Mouse (Mus musculus) intestine, embryonic 15.5 days (tissue): Measurements from ENCODE around the gene Anks6. TPM values are rescaled to one million over a fixed set of nuclear protein-coding genes. Genes with fewer than 3 reads are reported as not detected.

Experiments
- ATAC-seq: fragments of 200-750 bp; cut with Nextera tagmentation; 2 replicates; pipeline ENCODE4 v1.8.0; 2017; ENCODE audit warnings: moderate TSS enrichment, moderate library complexity
- H3K27ac ChIP-seq: fragments of 300-500 bp; sonication (generic); 2 replicates; pipeline ENCODE4 v1.5.1; 2015; ENCODE audit warnings: mild to moderate bottlenecking, inconsistent platforms
- H3K27me3 ChIP-seq: fragments of 300-500 bp; sonication (generic); replicated peaks from 2 replicates; pipeline ENCODE4 v1.6.1; 2015; ENCODE audit warnings: inconsistent platforms
- H3K36me3 ChIP-seq: fragments of 300-500 bp; sonication (generic); 2 replicates; pipeline ENCODE4 v1.6.1; 2015; ENCODE audit warnings: inconsistent platforms
- H3K4me1 ChIP-seq: fragments of 300-500 bp; sonication (generic); replicated peaks from 2 replicates; pipeline ENCODE4 v1.6.1; 2015; ENCODE audit warnings: inconsistent platforms
- H3K4me2 ChIP-seq: fragments of 300-500 bp; sonication (generic); replicated peaks from 2 replicates; pipeline ENCODE4 v1.6.1; 2015; ENCODE audit warnings: mild to moderate bottlenecking, inconsistent platforms
- H3K4me3 ChIP-seq: fragments of 300-500 bp; sonication (generic); replicated peaks from 2 replicates; pipeline ENCODE4 v1.5.1; 2015; ENCODE audit warnings: inconsistent platforms
- H3K9ac ChIP-seq: fragments of 300-500 bp; sonication (generic); 2 replicates; pipeline ENCODE4 v1.6.1; 2015; ENCODE audit warnings: inconsistent platforms
- H3K9me3 ChIP-seq: fragments of 300-500 bp; sonication (generic); 2 replicates; pipeline ENCODE4 v1.6.1; 2016; ENCODE audit warnings: inconsistent platforms
- WGBS: fragments of 180-500 bp; shearing (Covaris S2); methylation state at CpG from one replicate; pipeline ENCODE4 v1.1.7; 2015; 5-methylcytosine and 5-hydroxymethylcytosine counted together
- polyA plus RNA-seq: library from polyadenylated mRNA; unstranded; fragments of >200 nt; fragmentation: Nextera tagmentation; extraction: Ambion mirVana; gene quantifications from 2 replicates; pipeline ENCODE4 v1.2.1, GENCODE M21; 2015

Gene Anks6
- polyA plus RNA-seq, 1 experiment from 2014 or later: 2.9 TPM

DNA sequence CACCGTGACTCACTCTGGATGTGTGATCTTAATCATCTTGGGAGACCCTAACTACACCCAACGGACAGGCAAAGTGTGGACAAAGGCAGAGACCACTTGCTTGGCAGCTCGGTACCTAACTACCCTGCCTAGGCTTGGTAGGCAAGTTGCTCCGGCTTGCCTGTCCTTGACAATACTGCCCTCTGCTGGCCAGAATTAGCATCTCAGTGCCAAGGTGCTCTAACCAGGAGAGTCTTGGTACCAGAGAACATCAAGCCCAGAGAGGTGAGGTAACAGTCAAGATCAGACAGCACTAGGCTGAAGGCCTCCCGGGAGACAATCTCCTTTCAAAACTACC, 19.9 kb downstream of the Anks6 start:
- 11% methylated on average over 5 of the region's 5 CpGs for WGBS
- no peaks in the 10 kb centered on the region for H3K36me3 ChIP-seq
- H3K9ac ChIP-seq: no peak overlapping the region
- H3K27ac ChIP-seq: no peak overlapping the region
- no peak overlapping the region for H3K4me3 ChIP-seq
- H3K4me2 ChIP-seq: no peak overlapping the region
- no peaks in the 10 kb centered on the region for H3K27me3 ChIP-seq
- no peaks in the 10 kb centered on the region for H3K9me3 ChIP-seq
- ATAC-seq: no peak
- no peaks in the 10 kb centered on the region for H3K4me1 ChIP-seq

DNA sequence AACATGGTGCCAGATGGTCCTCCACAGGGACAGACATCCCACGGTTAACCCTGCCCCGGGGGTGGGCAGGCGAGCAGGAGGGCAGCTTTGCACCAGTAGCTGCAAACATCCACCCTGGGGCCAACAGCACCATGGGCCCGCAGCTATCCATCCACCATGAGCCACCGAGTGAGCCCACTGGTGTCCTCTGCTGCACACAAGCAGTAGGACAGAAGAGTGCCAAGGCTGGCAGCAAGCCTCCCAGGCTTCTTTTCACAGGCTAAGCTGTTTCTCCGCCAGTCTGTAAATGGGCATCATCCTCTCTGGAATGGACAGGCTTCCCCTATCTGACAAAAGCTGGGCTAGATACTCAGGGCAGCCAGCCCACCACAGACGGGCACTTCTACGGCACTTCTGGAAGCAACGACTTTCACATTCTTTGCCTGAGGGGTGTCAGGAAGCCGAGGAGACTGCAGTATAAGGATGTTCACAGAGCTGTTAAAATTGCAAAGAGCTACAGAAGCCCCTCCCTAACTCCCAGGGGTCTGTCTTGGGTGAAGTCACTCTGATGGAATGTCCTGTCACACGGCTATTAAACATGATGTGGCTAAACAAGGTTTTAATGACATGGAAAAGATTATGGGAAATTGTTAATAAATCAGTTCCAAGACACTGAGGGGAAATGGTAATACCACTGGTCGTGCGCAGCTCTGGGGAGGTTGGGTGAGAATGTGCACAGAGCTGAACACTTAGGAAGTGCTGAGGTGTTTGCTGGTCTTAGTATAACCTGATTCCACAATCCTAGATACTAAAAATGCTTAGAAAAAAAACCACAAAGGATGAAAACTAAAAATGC, 20.5 kb downstream of the Anks6 start:
- Histone ChIP-seq H3K4me2 (no peak overlapping the region), H3K9ac (no peak overlapping the region), H3K36me3 (no peaks in the 10 kb centered on the region), H3K27ac (no peak overlapping the region), H3K4me3 (no peak overlapping the region), H3K27me3 (no peaks in the 10 kb centered on the region), H3K9me3 (no peaks in the 10 kb centered on the region), H3K4me1 (no peaks in the 10 kb centered on the region)
- no peak for ATAC-seq
- WGBS: 65% methylated on average over 13 of the region's 13 CpGs

DNA sequence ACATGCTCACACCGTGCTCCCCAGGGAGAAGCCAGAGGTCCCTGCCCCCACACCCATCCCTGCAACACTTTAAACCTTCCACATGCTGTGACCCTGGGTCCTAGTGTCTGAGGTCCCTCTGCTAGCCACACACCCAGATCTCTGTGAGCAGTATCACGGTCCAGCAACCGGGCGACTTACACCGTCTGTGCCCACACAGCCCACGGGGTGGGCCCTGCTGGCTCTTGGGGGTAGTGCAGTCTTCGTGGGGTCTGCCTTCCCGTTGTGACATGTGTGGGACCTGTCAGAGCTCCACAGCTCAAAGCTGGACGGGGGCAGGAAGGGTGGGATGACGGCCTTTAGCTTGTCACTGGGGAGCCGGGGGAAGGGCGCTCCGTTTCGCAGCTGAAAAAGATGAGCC, 21.7 kb downstream of the Anks6 start:
- no peak for ATAC-seq
- H3K4me2 ChIP-seq: no peak overlapping the region
- no peaks in the 10 kb centered on the region for H3K27me3 ChIP-seq
- WGBS: 81% methylated on average over 14 of the region's 14 CpGs
- H3K4me3 ChIP-seq: no peak overlapping the region
- no peak overlapping the region for H3K27ac ChIP-seq
- H3K36me3 ChIP-seq: no peaks in the 10 kb centered on the region
- no peaks in the 10 kb centered on the region for H3K4me1 ChIP-seq
- H3K9ac ChIP-seq: no peak overlapping the region
- H3K9me3 ChIP-seq: no peaks in the 10 kb centered on the region

DNA sequence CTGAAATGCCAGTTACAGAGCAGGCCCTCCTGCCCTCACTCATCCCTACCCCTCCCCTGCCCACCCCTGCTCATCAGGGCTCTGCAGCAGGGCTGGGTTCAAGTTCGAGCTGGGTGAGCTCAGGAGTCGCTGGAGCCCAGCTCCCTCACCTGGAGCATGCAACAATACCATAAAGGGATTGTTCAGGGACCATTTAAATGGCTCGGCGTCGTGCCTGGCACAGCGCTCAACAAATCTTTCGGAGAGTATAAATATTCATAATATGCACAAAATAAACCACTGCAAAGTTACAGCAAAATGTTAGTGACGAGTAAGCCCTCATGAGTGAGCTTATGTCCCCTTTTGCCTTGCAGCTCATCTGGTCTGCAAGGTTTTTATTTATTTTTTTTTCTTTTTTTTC, 25.1 kb downstream of the Anks6 start:
- Histone ChIP-seq H3K9ac (no peak overlapping the region), H3K36me3 (no peaks in the 10 kb centered on the region), H3K27ac (no peak overlapping the region), H3K4me2 (no peak overlapping the region), H3K4me3 (no peak overlapping the region), H3K4me1 (no peaks in the 10 kb centered on the region), H3K9me3 (no peaks in the 10 kb centered on the region), H3K27me3 (no peaks in the 10 kb centered on the region)
- ATAC-seq: no peak
- 75% methylated on average over 8 of the region's 8 CpGs for WGBS

DNA sequence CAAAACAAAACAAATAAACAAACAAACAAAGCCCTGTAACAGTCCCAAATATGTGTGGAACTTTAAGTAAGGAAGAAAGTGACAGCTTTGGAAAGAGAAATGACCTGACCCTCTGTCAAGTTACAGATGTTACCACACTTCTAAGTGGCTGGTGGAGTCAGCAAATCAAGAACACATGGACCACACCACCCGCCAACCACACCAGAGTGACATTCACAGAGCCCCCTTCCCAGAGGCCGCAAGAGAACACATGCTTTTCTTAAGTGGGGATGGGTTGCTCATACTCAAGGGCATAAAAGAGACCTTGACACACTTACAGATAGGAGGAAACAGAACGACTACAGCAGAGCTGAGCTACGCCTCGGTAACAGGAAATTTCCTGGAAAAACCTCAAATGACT, 28.4 kb downstream of the Anks6 start:
- WGBS: 83% methylated on average over 5 of the region's 5 CpGs
- H3K4me2 ChIP-seq: no peak overlapping the region
- H3K4me3 ChIP-seq: no peak overlapping the region
- H3K9me3 ChIP-seq: no peaks in the 10 kb centered on the region
- H3K4me1 ChIP-seq: no peaks in the 10 kb centered on the region
- H3K27me3 ChIP-seq: no peaks in the 10 kb centered on the region
- no peaks in the 10 kb centered on the region for H3K36me3 ChIP-seq
- ATAC-seq: no peak
- H3K27ac ChIP-seq: no peak overlapping the region
- H3K9ac ChIP-seq: no peak overlapping the region

DNA sequence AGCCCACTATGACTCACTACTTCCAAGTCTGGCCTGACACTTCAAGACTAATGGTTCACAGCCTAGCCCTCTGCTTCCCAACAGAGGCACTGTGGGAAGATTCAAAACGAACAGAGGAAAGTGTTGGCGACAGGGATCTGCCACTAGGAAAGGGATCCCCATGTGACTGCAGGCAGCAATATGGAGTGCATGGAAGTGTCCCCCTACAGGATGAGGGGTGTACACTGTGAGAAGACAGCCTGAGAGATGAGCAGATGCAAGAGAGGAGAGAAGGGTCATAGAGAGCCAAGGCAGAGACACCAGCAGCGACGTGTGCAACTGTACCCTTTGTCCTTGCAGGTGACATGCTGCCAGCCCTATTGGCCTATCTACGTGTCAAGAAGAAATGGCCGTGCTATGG, 33.3 kb downstream of the Anks6 start:
- H3K27me3 ChIP-seq: no peaks in the 10 kb centered on the region

DNA sequence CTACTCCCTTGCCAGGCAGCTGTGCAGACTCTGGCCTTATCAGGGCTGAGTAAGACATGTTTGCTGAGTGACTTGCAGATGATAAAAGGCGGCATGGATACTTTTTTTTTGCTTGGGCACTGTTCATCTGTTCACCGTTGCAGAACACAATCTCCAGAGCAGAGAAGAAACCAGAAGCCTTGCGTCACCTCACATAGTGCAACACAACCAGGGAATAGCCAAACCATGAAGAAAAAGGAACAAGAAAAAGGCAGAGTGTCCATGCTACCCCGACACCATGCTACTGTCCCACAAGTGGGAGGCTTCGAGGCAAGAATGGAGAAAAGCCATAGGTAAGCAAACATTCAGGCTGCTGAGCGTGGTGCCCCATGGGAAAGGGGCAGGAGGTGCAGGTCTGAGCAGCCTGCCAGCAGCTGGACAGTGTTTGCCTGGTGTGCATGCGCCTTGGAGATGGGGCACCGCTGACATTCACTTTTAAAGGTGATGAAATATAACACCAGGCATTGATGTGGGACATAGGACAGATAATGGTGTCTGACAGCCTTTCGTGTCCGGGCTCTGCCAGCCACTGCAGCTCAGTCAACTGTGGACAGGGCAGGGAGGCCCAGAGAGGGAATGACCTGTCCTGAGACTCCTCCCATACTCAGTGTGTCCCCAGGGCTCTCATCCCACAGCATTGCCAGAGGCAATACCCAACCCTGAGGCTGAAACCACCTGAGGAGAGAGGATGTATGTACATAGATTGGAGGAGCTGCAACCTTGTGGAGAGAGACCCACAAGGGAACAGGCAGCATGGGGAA, 34.2 kb downstream of the Anks6 start:
- no peaks in the 10 kb centered on the region for H3K36me3 ChIP-seq
- no peaks in the 10 kb centered on the region for H3K4me1 ChIP-seq
- H3K9ac ChIP-seq: no peak overlapping the region
- H3K27ac ChIP-seq: no peak overlapping the region
- no peaks in the 10 kb centered on the region for H3K27me3 ChIP-seq
- no peak overlapping the region for H3K4me2 ChIP-seq
- H3K4me3 ChIP-seq: no peak overlapping the region
- no peak for ATAC-seq
- 73% methylated on average over 10 of the region's 10 CpGs for WGBS
- H3K9me3 ChIP-seq: no peaks in the 10 kb centered on the region

More for the DNA sequence above, 33.3 kb downstream of the Anks6 start:
- H3K27ac ChIP-seq: no peak overlapping the region
- H3K4me3 ChIP-seq: no peak overlapping the region
- 81% methylated on average over 6 of the region's 6 CpGs for WGBS
- no peak overlapping the region for H3K4me2 ChIP-seq
- no peaks in the 10 kb centered on the region for H3K36me3 ChIP-seq
- ATAC-seq: no peak
- H3K4me1 ChIP-seq: no peaks in the 10 kb centered on the region
- no peak overlapping the region for H3K9ac ChIP-seq
- no peaks in the 10 kb centered on the region for H3K9me3 ChIP-seq

DNA sequence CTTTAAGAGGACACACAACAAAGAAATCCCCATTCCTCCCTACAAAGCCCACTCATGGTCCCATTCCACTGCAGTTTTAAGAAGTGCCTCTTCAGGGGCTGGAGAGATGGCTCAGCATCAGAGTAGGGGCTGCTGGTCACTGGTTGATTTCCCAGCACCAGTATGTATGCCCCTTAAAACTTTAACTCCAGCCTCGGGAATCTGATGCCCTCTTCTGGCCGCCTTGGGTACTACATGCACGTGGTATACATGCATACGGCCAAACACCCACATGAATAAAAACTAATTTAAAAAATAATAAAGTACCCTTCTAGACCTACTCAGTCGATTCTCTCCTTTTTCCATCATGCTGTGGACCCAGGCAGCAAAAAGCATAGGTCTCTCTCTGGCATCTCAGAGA, 36.7 kb downstream of the Anks6 start:
- Histone ChIP-seq H3K4me2 (no peak overlapping the region), H3K4me3 (no peak overlapping the region), H3K9ac (no peak overlapping the region), H3K4me1 (no peaks in the 10 kb centered on the region), H3K27me3 (no peaks in the 10 kb centered on the region), H3K9me3 (no peaks in the 10 kb centered on the region), H3K27ac (no peak overlapping the region), H3K36me3 (no peaks in the 10 kb centered on the region)
- 20% methylated on average over 5 of the region's 5 CpGs for WGBS
- ATAC-seq: no peak

DNA sequence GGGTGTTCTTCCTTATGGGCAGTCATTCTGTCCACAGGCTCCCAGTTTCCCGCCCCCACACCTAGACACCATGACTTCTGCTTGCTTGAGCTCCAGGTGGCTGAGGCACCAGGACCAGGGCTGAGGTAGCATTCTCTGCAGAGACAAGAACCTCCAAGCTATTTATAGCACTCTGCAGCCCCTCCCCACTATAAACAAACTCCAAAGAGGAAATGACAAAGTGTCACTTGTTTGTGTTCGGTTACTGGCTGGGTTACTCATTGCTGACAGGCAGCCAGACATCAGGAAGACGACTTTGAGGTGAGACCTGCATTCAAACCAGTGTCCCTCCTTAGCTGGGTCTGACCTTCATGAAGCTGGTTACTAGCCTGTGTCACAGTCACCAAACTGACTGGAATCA, 42.1 kb downstream of the Anks6 start:
- WGBS: 18% methylated on average over 3 of the region's 3 CpGs
- Histone ChIP-seq H3K4me2 (no peak overlapping the region), H3K9me3 (no peaks in the 10 kb centered on the region), H3K4me1 (peaks cover 3% of the 10 kb centered on the region; the same call in 1 of the 2 replicates), H3K9ac (no peak overlapping the region), H3K27me3 (no peaks in the 10 kb centered on the region), H3K36me3 (no peaks in the 10 kb centered on the region), H3K27ac (no peak overlapping the region), H3K4me3 (no peak overlapping the region)
- 0 out of 2 replicates have a peak, but pooled peaks have one; percentile 12 for ATAC-seq

DNA sequence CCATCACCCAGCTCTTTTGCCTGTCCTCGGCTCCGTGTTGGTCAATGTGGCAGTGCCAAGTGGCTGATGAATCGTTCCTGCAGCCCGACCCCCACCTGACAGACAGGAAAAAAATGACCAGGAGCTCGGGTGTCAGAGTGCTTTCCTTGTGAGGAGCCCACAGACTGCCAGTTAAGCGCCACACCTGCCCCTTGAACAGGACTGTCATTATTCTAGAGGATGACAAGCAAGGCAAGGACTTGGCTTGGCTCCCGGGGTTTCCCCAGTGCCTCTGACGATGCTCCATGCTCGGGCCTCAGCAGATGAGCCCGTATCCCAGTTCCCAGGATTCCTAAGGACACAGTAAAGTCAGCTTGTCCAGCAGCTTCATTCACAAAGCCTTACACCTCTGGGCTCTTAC, 44.8 kb downstream of the Anks6 start:
- no peak overlapping the region for H3K27ac ChIP-seq
- peaks cover 3% of the 10 kb centered on the region; the same call in 1 of the 2 replicates for H3K4me1 ChIP-seq
- H3K27me3 ChIP-seq: 0 out of 2 replicates have a peak, but pooled peaks cover 2% of the 10 kb centered on the region
- H3K4me3 ChIP-seq: no peak overlapping the region
- no peak overlapping the region for H3K9ac ChIP-seq
- 55% methylated on average over 10 of the region's 10 CpGs for WGBS
- H3K36me3 ChIP-seq: no peaks in the 10 kb centered on the region
- ATAC-seq: no peak
- no peaks in the 10 kb centered on the region for H3K9me3 ChIP-seq
- no peak overlapping the region for H3K4me2 ChIP-seq

DNA sequence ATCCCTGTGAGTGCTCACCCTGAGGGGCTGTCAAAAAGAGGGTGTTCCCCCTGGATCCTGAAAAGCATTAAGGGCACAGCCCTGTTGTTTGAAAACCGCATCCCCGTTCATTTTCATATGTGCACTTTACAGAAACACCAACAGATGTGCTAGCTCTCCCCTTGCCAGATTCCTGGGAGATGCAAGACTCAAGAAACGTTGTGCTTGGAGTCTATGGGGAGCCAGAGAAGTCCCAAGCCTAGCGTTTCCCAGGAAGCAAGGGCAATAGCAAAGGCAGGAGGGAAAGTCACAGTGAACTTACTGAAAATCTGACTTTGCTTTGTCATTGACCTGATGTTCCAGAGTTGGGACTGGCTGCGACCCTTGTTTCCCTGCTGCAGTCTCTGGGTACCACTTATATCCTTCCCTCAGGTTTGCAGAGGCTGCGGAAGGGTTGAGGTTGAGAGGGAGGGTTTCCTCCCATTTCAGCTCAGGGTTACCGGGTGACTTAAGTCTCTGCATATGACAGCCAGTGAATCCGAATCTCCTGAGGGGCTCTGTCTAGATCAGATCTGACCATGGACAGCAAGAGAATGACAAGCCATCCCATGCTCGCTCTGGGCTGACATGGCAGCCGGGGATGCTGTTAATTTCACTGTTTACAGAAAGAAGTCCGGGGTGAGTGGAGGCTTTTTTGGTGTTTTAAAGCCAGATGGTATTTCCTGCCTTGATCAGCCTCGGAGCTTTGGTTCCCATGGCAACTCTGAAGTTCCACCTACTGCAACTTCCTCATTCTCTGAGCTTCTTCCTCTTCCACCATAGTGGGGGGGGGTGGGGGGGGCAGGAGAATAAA, 46.6 kb downstream of the Anks6 start:
- H3K4me2 ChIP-seq: peak overlapping the region; percentile 38
- H3K27ac ChIP-seq: no peak overlapping the region
- H3K27me3 ChIP-seq: 0 out of 2 replicates have a peak, but pooled peaks cover 2% of the 10 kb centered on the region
- no peak overlapping the region for H3K9ac ChIP-seq
- 39% methylated on average over 12 of the region's 12 CpGs for WGBS
- no peaks in the 10 kb centered on the region for H3K36me3 ChIP-seq
- peaks cover 5% of the 10 kb centered on the region; the same call in 1 of the 2 replicates for H3K4me1 ChIP-seq
- H3K9me3 ChIP-seq: no peaks in the 10 kb centered on the region
- ATAC-seq: no peak
- no peak overlapping the region for H3K4me3 ChIP-seq
